Mouse (Mus musculus) olfactory bulb, adult 2 months (tissue): ENCODE measurements at regions not wholly inside any gene's neighbourhood (a gene's known extent, or its start where the extent isn't known, plus 50 kb on each side); places are given as distances from the start of the nearest gene placed in this dataset.

Experiments used
- CTCF ChIP-seq: fragments of 200-500 bp; IDR thresholded peaks from 2 replicates; pipeline ENCODE4 v1.5.1; 2012; ENCODE audit warnings: low read depth, mild to moderate bottlenecking, low read length, moderate library complexity; ENCODE audit not compliant: insufficient read depth
- POLR2A ChIP-seq: fragments of 200-500 bp; IDR thresholded peaks from 2 replicates; pipeline ENCODE4 v1.6.1; 2012; ENCODE audit warnings: mild to moderate bottlenecking, low read depth, low read length, moderate library complexity; ENCODE audit not compliant: insufficient read depth

DNA sequence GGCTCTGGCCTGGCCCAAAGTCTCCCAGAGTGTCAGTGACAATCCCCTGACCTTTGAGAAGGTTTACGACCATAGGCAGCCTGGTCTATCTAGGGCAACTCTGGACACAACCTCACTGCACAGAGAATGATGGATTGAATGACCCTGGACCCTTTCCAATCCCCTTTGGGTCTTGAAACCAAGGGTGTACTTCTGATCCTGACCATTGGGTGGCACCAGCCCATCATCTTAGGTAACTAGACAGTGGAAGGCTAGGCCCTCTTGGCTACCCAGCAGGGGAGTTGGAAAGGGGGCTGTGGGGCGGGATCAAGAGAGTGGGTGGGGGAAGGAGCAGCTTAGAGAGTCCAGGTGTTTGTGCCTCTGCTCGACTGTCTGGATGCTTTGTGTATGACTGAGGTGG, 178.7 kb downstream of the Insc start:
- TF ChIP-seq CTCF (0 out of 2 replicates have a peak, but pooled peaks have one; percentile 16), POLR2A (no peak)
